Mouse (Mus musculus) megakaryocyte, embryonic 14.5 days (primary cell): ENCODE measurements around the gene Cpt1c.

ENCODE experiments used
- FLI1 ChIP-seq: IDR thresholded peaks from 2 replicates; pipeline ENCODE4 v1.6.1; 2012; ENCODE audit warnings: low read length, inconsistent platforms, mixed read lengths
- GATA1 ChIP-seq: IDR thresholded peaks from 3 replicates; pipeline ENCODE4 v1.6.1; 2012; ENCODE audit warnings: mixed read lengths, low read length, inconsistent platforms, borderline replicate concordance

- TF ChIP-seq GATA1 = no peak
- no peak for TF ChIP-seq FLI1
These were observed 16.4 kb downstream of the Cpt1c start for GRCm38 (mm10) chr7:44958208-44958607.
